Mouse (Mus musculus) neural tube, embryonic 10.5 days (tissue): Measurements from ENCODE around the gene Olfr214.
"Not testable (repeated sequence)": the region's sequence is repeated elsewhere in the genome, so short reads cannot be mapped to it uniquely, and the experiment has no call there.

ENCODE experiments used
- DNase-seq: peaks from one replicate; pipeline ENCODE4 v3.0.0-alpha.2; 2017; ENCODE audit warnings: low spot score; ENCODE audit errors: extremely low spot score

Olfr214 gene

GRCm38 (mm10) chr6:116553935-116554334 lies at the start of gene Olfr214:
Gene Olfr214, plus strand, starts transcription at chr6:116554235.
- DNase-seq: no peak

GRCm38 (mm10) chr6:116506302-116507003 lies 47.6 kb upstream of the Olfr214 start, which contains the start of gene Olfr212:
Gene Olfr212, plus strand, starts transcription at chr6:116506516.
- DNase-seq: not testable (repeated sequence)

- DNase-seq: no peak
Measured at GRCm38 (mm10) chr6:116514832-116515231, 39.2 kb upstream of the Olfr214 start.

- no peak for DNase-seq
Measured at GRCm38 (mm10) chr6:116538156-116538555, 15.9 kb upstream of the Olfr214 start, which contains the start of gene Olfr213. Gene Olfr213, plus strand, starts transcription at chr6:116538456.

- DNase-seq: no peak
Measured at GRCm38 (mm10) chr6:116542500-116542899, 11.5 kb upstream of the Olfr214 start.

GRCm38 (mm10) chr6:116550841-116551240 lies 3.2 kb upstream of the Olfr214 start, which contains the start of gene Gm5580:
Gene Gm5580, plus strand, starts transcription at chr6:116551141.
- not testable (repeated sequence) for DNase-seq

GRCm38 (mm10) chr6:116554952-116555351 lies 917 bp downstream of the Olfr214 start:
- DNase-seq: no peak

- DNase-seq: peak; percentile 20
Measured at GRCm38 (mm10) chr6:116569834-116570233, 15.8 kb downstream of the Olfr214 start.

GRCm38 (mm10) chr6:116584095-116584494 lies 30.1 kb downstream of the Olfr214 start, which contains the start of gene Olfr215:
Gene Olfr215, minus strand, starts transcription at chr6:116584195.
- no peak for DNase-seq

GRCm38 (mm10) chr6:116600969-116601368 lies 46.9 kb downstream of the Olfr214 start:
- DNase-seq: not testable (repeated sequence)

GRCm38 (mm10) chr6:116607230-116607629 lies 53.2 kb downstream of the Olfr214 start:
- no peak for DNase-seq
